Mouse (Mus musculus): ENCODE measurements around the gene Chst14. TPM values are rescaled to one million over a fixed set of nuclear protein-coding genes. Genes with fewer than 3 reads are reported as not detected.

The Chst14 gene
- polyA plus RNA-seq (2017; shearing (Covaris generic)): 1 to 10 TPM in 1 of 2 experiments, under 1 TPM in 1; 0.96 to 1.5 TPM

- peak; percentile 84 for ATAC-seq
Observed at GRCm38 (mm10) chr2:118926361-118926997, at the start of gene Chst14. Gene Chst14 (plus strand): TSS chr2:118926496.

DNA sequence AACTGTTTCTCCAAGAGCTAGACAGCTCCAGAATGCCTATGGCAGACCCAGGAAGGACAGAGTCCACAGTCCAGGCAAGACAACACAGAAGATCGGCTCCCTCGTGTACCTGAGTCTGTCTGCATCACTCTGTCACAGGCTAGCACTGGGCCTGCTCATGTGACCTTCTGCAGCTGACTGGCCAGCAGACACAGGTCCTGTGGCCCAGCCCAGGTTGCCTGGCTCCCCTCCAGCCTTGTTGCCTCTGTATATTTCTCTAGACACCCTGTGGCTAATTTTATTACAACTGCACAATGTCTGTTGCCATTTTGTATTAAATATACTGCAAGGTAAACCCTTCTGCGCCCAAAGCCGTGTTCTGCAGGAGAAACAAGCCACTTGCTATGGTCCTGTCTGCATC, 45.3 kb upstream of the Chst14 start:
- no peak for ATAC-seq

- ATAC-seq: no peak
Observed at GRCm38 (mm10) chr2:118881956-118882355, 44.3 kb upstream of the Chst14 start.

DNA sequence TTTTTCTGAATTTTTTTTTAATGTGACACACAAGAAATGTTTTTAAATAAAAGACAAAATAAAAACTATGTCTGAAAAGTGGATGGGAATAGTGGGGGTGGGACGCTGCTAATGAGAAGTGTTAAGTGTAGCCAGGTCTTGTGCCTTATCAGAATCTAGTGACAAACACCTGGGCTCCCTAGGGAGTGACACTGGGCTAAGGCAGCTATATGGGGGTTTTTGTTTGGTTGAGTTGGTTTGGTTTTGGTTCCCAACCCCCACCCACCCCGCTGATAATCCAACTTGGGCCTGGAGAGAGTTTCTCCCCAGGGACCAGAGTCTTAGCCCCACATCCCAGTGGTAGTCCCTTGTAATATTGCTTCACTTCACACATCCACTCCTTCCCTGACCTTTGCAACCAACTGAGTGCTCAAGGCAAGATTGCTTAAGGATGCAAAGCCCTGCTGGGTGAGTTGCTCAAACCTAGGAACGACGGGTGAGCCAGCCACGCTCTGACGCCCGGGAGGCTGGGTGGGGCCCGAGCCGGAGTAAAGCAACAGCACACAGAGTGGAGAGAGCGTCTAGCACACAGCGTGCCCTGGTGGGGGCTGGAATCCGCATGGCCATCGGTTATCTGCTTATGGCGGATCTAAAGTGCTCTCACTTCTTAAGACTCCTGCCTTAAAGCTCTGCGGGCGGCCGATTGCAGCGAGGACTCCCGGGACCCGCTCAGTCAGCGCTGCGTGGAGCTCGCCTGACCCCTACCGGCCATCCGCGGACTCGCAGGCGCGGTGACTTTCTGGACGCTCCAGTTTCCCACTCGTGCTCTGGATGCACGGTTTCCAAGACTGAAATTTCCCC, 43.2 kb upstream of the Chst14 start:
- ATAC-seq: peak; percentile 93

DNA sequence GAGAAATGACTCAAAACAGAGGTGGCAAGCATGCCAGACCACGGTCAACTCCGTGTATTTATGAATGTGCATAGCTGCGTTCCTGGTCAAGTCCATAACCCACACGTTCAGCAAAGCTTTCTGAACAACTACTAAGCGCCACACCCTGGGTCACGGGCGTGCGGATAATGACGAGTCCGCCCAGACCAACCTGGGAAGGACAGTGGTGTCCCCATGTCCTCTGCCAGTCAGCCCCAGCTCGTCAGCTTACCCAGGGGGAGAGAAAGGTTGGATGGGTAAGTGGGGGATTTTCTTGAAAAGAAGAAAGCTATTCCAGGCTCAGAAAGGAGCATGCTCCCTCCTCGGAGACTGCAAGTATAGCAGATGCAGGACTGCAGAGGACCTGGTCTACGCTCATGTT, 38.9 kb upstream of the Chst14 start:
- ATAC-seq: no peak

- ATAC-seq: no peak
Observed at GRCm38 (mm10) chr2:118887845-118888548, 38.3 kb upstream of the Chst14 start.

DNA sequence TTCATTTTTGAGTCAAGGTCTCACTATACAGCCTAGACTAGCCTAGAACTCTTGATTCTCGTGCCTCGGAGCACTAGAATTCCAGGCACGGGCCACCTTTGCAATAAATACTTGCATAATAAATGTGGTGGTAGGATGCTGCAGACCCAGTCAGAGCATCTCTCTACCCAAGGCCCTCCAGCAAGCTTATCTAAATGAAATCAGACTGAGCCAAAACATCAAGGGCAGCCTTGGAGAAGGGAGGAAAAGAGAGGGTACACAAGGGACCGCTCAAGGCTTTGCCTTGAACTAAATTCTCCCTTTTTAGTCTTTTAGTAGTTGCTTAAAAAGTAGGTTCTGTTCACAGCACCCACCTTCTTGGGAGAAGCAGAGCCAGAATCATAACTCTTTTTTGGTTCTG, 35.1 kb upstream of the Chst14 start:
- ATAC-seq: no peak

DNA sequence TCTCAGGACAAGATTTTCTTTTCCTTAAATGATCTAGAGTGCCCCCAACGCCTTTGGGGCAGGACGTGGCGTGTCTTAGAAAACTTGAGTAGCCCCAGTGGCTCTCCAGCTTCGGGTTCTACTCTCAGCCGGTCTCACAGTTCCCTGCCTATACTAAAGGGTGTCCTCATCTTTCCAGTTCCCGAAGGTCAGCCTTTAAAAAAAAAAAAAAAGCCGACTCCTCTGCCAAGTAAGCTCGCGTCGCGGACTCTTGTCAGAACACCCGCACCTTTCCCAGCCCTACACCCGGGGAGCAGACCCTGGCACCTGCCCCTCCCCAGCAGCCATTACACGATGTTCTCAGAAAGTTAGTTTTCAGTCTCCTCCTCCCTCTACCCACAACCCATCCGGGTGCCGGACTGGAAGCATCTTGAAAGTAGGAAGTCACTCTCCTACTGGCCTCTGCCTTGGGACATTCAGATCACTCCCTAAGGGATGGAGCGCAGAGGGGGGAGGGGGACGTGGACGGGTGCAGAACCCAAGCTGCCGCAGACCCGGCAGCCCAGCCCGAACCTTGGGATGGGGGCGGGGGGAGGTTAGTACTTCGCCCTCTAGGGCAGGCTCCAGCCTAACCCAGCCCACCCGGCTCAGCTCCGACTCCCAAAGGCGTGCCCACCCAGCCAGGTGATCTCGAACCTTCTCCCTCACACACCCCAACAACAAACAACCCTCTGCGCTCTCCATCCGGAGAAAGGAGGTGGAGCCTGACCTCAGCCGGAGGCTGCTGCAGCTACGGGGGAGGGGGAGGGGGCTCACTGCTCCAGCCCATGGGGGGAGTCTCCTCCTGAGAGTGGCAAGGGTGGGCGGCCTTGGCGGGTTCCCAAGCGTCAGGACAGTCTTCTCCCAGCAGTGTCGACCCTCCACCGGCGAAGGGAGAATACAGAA, 30.0 kb upstream of the Chst14 start:
- ATAC-seq: peak; percentile 61

GRCm38 (mm10) chr2:118896914-118897291, 29.4 kb upstream of the Chst14 start:
- peak; percentile 9 for ATAC-seq

DNA sequence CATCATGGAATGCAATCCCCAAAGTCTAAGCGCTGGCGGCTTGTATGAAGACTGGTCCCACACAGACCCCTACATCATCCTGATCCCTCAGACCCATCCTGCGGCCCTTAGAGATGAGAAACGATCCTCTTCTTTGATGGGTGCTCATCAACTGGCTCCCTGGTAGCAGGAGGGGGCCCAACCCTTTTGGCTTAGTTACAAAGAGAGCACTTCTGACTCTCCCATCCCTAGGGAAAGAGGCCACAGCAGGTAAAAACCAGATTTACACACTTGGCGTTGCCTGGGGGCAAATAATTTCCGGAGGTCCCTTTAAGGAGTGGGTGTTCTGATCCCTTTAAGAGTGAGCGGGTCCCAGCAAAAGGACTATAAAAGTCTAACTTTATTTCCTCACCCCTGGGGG, 28.9 kb upstream of the Chst14 start:
- ATAC-seq: no peak

- no peak for ATAC-seq
Observed at GRCm38 (mm10) chr2:118897808-118898207, 28.5 kb upstream of the Chst14 start.

- no peak for ATAC-seq
Observed at GRCm38 (mm10) chr2:118898771-118899170, 27.5 kb upstream of the Chst14 start.

DNA sequence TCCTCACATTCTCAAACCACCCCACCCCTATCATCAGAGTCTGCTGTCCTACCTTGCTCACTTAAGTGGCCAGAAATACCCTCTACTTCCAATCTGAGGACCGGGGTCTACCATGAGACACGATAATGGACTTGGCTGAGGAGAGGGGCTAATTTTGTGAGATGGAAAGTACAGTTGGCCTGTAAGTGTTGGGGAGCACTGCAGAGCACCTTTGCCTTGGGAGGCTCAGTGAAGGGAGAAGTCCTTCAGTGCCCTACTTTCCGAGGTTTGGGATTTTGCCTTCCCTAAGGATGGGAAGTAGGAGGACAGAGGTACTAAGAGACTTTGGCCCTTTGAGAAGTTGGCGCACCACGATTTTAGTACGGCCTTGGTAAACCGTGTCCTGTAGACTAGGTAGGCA, 27.0 kb upstream of the Chst14 start:
- ATAC-seq: no peak

GRCm38 (mm10) chr2:118899981-118900825, 26.1 kb upstream of the Chst14 start, which contains the start of gene Bahd1:
Gene Bahd1 (plus strand): TSS chr2:118900377.
- ATAC-seq: no peak

DNA sequence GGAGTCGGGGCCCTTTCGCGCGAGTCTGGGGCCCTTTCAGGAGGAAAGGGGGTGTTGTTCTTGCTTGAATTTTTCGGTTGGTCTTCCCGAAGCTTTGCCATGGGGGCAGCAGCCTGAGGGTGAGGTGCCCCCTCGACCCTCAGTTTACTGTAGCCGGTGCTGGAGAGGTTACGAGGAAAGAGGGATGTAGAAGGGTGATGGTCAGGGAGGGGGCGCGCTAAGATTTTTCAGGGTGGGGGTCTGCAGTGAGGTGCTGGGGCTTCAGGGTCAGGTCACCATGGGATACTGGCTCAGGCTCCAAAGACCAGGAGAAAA, 25.5 kb upstream of the Chst14 start:
- ATAC-seq: no peak

GRCm38 (mm10) chr2:118901175-118902031, 24.9 kb upstream of the Chst14 start:
- peak; percentile 77 for ATAC-seq

DNA sequence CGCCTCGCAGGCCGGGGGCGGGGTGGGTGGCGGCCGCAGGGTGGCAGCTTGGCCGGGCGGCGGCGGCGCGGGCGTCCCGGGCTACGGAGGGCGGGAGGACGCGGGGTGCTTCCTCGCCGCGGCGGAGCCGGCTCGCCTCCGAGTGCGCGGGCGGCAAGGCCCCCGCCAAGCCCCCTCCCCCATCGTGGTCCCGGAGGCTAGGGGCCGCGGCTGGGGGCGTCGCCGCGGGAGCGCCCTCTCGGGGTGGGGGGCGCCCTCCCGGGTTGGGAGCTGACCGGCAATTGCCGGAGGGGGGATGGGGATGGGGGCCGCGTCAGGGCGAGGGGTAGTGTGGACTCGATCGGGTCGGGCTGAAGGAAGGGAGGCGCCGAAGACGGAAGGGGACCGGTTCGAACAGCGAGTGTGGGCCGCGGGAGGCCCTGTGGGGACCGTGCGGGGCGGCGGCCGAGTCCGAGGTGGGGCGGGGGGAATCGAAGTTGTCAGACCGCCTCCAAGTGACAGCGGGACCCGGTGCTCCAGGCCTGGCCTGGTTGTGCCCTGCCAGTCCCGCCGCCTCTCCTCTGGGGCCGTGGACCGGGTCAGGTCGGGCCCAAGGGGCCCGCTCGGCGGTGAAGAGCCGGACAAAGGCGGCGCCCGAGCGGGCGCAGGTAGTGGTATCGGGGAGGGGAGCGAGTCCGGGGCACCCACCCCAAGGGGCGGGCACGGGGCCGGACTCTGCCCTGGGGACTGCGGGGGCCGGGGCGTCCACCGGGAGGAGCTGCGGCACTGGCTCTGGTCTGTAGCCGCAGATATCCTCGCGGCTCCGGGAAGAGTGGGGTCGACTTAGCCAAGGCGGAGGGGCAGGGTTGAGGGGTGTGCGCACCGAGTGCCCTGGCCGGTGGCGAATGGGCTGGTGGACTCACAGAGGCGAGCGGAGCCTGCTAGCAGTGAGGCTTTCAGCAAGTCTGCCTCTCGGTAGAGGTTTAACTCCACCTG, 24.0 kb upstream of the Chst14 start:
- ATAC-seq: no peak

- no peak for ATAC-seq
Observed at GRCm38 (mm10) chr2:118903333-118903741, 23.0 kb upstream of the Chst14 start.

DNA sequence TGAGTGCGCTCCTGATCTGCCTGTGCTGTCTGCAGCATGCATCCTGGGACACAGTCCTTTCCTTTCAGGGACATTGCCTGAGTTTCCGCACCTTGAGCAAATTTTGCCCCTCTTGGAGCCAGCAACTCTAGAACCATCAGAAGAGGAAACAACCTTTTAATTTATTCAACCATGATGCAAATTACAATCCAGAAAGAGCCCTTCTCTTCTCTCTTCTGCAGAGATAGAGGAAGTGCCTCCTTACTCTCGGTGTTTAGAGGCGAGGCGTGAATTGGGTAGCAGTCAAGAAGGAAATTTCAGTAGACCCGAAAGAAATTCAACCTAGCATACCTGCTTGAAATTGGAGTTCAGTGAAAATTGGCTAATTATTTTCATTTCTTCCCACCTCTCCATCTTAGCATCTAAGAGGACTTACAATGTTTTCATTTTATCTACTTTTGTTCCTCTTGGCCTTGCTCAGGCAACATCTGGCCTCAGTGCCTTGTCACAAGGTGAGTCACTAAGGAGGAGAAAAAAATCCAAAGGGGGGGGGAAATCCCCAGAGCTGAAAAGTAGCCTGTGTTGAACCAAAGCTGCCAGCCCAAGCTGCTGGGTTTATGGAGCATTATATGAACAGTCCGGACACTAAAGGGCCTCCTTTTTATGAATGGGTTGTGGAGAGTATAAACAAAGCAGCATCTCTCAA, 20.7 kb upstream of the Chst14 start:
- no peak for ATAC-seq
